Mouse (Mus musculus) heart, embryonic 10.5 days (tissue): ENCODE data around the gene Olfr437. TPM values are rescaled to one million over a fixed set of nuclear protein-coding genes. Genes with fewer than 3 reads are reported as not detected.
"Not testable (repeated sequence)": the region's sequence is repeated elsewhere in the genome, so short reads cannot be mapped to it uniquely, and the experiment has no call there.

ENCODE experiments used
- DNase-seq: peaks from one replicate; pipeline ENCODE4 v3.0.0-alpha.2; 2017; ENCODE audit warnings: low spot score
- H3K27ac ChIP-seq: fragments of 300-500 bp; sonication (generic); 2 replicates; pipeline ENCODE4 v1.5.1; 2016; ENCODE audit warnings: mild to moderate bottlenecking
- H3K27me3 ChIP-seq: fragments of 300-500 bp; sonication (generic); 2 replicates; pipeline ENCODE4 v1.6.1; 2016; ENCODE audit warnings: mild to moderate bottlenecking; ENCODE audit not compliant: poor library complexity, insufficient read depth, severe bottlenecking
- H3K36me3 ChIP-seq: fragments of 300-500 bp; sonication (generic); 2 replicates; pipeline ENCODE4 v1.6.1; 2016; ENCODE audit warnings: mild to moderate bottlenecking, moderate library complexity
- H3K4me1 ChIP-seq: fragments of 300-500 bp; sonication (generic); 2 replicates; pipeline ENCODE4 v1.6.1; 2016; ENCODE audit warnings: mild to moderate bottlenecking
- H3K4me3 ChIP-seq: fragments of 300-500 bp; sonication (generic); 2 replicates; pipeline ENCODE4 v1.5.1; 2016; ENCODE audit warnings: mild to moderate bottlenecking, moderate library complexity
- H3K9me3 ChIP-seq: fragments of 300-500 bp; sonication (generic); 2 replicates; pipeline ENCODE4 v1.6.1; 2016; ENCODE audit warnings: mild to moderate bottlenecking, moderate library complexity
- WGBS: fragments of 180-500 bp; shearing (Covaris S2); methylation state at CpG from one replicate; pipeline ENCODE4 v1.1.7; 2016; 5-methylcytosine and 5-hydroxymethylcytosine counted together
- polyA plus RNA-seq: library from polyadenylated mRNA; unstranded; fragments of >200 nt; fragmentation: Nextera tagmentation; extraction: Ambion mirVana; gene quantifications from 2 replicates; pipeline ENCODE4 v1.2.1, GENCODE M21; 2016

Gene Olfr437
- polyA plus RNA-seq, result not detected in 2 replicates

DNA sequence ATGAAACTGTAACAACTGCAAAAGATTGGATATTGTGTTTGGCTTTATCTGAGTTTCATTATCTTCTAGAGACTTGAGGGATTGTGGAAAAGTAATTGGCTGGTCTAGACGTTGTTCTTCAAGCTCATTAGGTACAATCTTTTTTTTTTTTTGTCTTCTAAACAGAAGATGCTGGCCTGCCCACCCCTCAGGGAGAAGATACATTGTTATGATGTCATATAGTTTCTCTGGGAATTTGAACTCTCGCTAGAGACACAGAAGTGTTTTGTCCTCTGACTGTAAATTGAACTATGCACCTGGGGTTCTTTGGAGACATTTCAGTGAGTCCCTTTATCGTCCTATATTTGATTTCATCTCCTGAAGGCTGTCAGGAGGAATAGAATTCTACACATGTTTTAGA, at the start of gene Olfr437:
Gene Olfr437 (plus strand): TSS at position 301 of the 400 bp plus-strand sequence.
- WGBS, result 69% methylated on average over 3 of the region's 3 CpGs
- Histone ChIP-seq H3K4me3 (no peak within 1 kb of the TSS), H3K27me3 (no peaks in the 10 kb centered on the region), H3K4me1 (no peaks in the 10 kb centered on the region), H3K27ac (no peak within 1 kb of the TSS), H3K9me3 (no peaks in the 10 kb centered on the region), H3K36me3 (no peaks in the 10 kb centered on the region)
- DNase-seq, result no peak

DNA sequence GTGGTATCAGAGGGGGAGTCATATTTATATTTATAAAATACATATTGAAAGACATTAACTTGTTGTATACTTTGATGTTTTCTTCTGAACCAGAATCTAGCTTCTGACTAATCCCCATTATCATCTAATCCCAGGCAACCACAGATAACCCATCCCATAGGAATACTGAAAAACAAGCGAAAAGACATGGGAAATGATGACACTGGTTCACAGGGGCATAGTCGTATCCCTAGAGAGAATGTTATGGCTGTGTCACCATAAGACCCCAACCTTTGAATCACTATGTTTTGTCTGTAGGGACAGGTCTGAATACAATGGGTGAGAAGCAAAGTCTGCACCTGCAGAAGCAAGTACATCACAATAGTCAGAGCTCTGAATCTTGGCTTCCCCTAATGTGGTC, 16.8 kb upstream of the Olfr437 start, which contains the start of gene Olfr237-ps1:
Gene Olfr237-ps1 (plus strand): TSS at position 301 of the 400 bp plus-strand sequence.
- not testable (repeated sequence) for H3K4me1 ChIP-seq, H3K27ac ChIP-seq, DNase-seq, H3K4me3 ChIP-seq, H3K9me3 ChIP-seq, H3K36me3 ChIP-seq, H3K27me3 ChIP-seq
- WGBS, result 77% methylated on average over 2 of the region's 2 CpGs

- Histone ChIP-seq H3K9me3 (no peaks in the 10 kb centered on the region), H3K4me3 (no peak overlapping the region), H3K36me3 (no peaks in the 10 kb centered on the region), H3K27ac (no peak overlapping the region), H3K27me3 (no peaks in the 10 kb centered on the region), H3K4me1 (no peaks in the 10 kb centered on the region)
- no peak for DNase-seq
- 60% methylated on average over 1 of the region's 1 CpGs for WGBS
Measured at GRCm38 (mm10) chr6:43159502-43159901, 3.6 kb upstream of the Olfr437 start.

- no peak for DNase-seq
- Histone ChIP-seq H3K27ac (no peak overlapping the region), H3K4me3 (no peak overlapping the region), H3K4me1 (no peaks in the 10 kb centered on the region), H3K9me3 (no peaks in the 10 kb centered on the region), H3K36me3 (no peaks in the 10 kb centered on the region), H3K27me3 (no peaks in the 10 kb centered on the region)
- 91% methylated on average over 4 of the region's 4 CpGs for WGBS
Measured at GRCm38 (mm10) chr6:43167246-43167645, 4.2 kb downstream of the Olfr437 start.

DNA sequence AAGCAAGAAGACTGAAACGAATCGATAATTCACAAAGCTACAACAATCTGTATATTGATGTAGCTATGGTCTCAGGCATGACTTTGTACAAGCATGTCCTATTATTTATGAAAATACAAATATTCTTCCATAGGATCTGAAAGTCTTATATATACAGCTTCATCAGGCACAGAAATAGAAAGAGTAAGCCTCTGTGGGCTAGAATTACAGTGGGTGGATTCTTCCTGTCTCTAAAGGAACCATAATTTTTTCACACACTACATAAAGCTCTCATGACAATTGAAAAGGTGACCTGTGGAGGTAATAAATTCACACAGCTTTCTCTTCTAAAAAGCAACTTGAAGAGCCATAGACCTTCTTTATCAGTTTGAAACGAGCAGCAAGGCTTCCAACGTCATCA, 8.8 kb downstream of the Olfr437 start, which contains the start of gene Olfr13:
Gene Olfr13 (plus strand): TSS at position 301 of the 400 bp plus-strand sequence.
- no peak for DNase-seq
- no peaks in the 10 kb centered on the region for H3K36me3 ChIP-seq
- H3K27me3 ChIP-seq, result no peaks in the 10 kb centered on the region
- H3K9me3 ChIP-seq, result no peaks in the 10 kb centered on the region
- no peak within 1 kb of the TSS for H3K27ac ChIP-seq
- no peaks in the 10 kb centered on the region for H3K4me1 ChIP-seq
- no peak within 1 kb of the TSS for H3K4me3 ChIP-seq
- 71% methylated on average over 4 of the region's 4 CpGs for WGBS

- Histone ChIP-seq H3K36me3 (no peaks in the 10 kb centered on the region), H3K27ac (no peak overlapping the region), H3K4me1 (no peaks in the 10 kb centered on the region), H3K4me3 (no peak overlapping the region), H3K27me3 (no peaks in the 10 kb centered on the region), H3K9me3 (no peaks in the 10 kb centered on the region)
- 84% methylated on average over 1 of the region's 1 CpGs for WGBS
- DNase-seq, result no peak
Measured at GRCm38 (mm10) chr6:43178129-43178528, 15.0 kb downstream of the Olfr437 start.

DNA sequence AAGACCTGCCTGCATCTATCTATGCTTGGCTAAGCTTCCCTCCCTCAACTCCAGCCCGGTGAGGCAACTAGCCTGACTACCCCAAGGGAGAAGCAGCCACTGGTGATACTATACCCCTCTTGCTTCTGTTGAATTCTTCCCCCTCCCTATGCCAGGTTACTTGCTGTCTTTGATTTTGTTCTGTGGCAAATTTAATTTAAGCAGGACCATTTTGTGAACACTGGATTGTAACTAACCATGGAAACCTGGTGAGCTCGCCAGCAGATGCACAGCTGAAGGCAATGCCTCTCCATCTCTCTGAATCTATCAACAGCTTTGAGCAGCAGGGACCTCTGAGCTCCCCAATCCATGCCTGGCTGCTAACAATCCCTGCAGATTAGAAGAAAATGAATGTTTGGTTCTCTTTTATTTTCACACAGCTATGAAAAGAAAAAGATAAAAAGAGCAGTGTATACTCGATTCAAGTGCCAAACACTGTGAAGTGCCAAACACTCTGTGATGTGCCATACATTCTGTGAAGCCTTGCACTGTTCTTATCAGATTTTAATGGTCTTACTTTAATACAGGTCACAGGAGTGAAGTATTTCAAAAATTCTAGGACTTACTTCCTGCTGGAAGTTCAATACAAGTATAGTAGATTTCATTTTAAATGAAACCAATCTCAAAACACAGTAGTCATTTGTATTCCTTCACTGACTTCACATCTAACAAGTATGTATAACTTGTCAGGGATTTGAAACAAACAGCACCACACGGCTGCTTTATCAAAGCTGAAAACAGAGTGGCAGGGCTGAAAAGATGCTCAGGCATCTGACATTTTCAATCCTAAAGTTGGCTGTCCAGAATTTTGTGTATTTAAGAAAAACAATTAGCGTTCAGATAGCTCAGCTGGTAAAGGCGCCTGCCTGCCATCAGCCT, 15.8 kb downstream of the Olfr437 start:
- H3K4me1 ChIP-seq, result no peaks in the 10 kb centered on the region
- no peaks in the 10 kb centered on the region for H3K9me3 ChIP-seq
- H3K4me3 ChIP-seq, result no peak overlapping the region
- H3K27ac ChIP-seq, result no peak overlapping the region
- no peaks in the 10 kb centered on the region for H3K36me3 ChIP-seq
- WGBS, result 64% methylated on average over 6 of the region's 6 CpGs
- H3K27me3 ChIP-seq, result no peaks in the 10 kb centered on the region
- no peak for DNase-seq

- no peaks in the 10 kb centered on the region for H3K4me1 ChIP-seq
- H3K4me3 ChIP-seq, result no peak overlapping the region
- no peaks in the 10 kb centered on the region for H3K9me3 ChIP-seq
- WGBS, result 86% methylated on average over 3 of the region's 3 CpGs
- no peaks in the 10 kb centered on the region for H3K27me3 ChIP-seq
- H3K36me3 ChIP-seq, result no peaks in the 10 kb centered on the region
- no peak overlapping the region for H3K27ac ChIP-seq
- DNase-seq, result no peak
Measured at GRCm38 (mm10) chr6:43190986-43191385, 27.9 kb downstream of the Olfr437 start.

DNA sequence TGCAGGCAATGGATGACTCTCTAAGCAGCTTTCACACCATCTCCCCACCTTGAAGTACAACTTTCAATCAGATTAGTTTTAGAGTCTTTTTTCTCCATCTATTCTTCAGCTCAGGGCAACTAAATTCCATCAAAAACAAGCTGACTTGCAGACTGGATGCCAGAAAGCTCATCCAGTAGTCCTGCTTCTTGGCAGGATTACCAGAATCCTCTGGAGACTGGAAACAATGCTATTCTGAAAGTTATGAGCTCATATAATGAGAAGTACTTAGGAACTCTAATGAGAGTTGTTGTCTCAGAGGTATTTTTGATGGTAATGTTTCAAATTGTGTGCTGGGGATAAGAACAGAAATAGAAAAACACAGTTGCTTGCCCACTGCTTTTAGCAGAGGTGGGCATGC, 33.7 kb downstream of the Olfr437 start, which contains the start of gene Olfr435:
Gene Olfr435 (plus strand): TSS at position 366 of the 400 bp plus-strand sequence.
- Histone ChIP-seq H3K27me3 (no peaks in the 10 kb centered on the region), H3K4me1 (no peaks in the 10 kb centered on the region), H3K36me3 (no peaks in the 10 kb centered on the region), H3K9me3 (no peaks in the 10 kb centered on the region), H3K4me3 (no peak within 1 kb of the TSS), H3K27ac (no peak within 1 kb of the TSS)
- DNase-seq, result no peak

DNA sequence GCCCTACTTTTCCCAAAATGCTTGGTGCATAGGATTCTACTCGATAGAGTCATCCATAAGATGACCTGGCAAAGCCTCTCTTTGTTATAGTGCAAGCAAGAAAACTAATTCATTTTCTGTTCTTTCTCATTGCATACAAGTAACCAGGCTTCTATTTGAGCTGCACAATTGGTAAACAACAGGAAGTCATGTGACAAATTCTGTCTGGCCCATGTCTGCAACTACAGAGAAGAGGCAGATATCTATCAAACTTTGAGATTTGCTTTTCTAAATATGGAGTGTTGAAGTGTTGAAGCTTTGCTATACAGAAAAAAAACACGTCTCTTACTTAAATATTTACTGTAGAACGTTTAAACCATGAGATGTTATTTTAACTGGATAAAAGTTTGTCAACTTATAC, 35.0 kb downstream of the Olfr437 start:
- 58% methylated on average over 3 of the region's 3 CpGs for WGBS
- Histone ChIP-seq H3K4me3 (no peak overlapping the region), H3K27me3 (no peaks in the 10 kb centered on the region), H3K4me1 (no peaks in the 10 kb centered on the region), H3K9me3 (no peaks in the 10 kb centered on the region), H3K27ac (no peak overlapping the region), H3K36me3 (no peaks in the 10 kb centered on the region)
- DNase-seq, result no peak

GRCm38 (mm10) chr6:43202786-43203185, 39.7 kb downstream of the Olfr437 start:
- Histone ChIP-seq H3K27ac (no peak overlapping the region), H3K36me3 (no peaks in the 10 kb centered on the region), H3K9me3 (no peaks in the 10 kb centered on the region), H3K4me3 (no peak overlapping the region), H3K27me3 (no peaks in the 10 kb centered on the region), H3K4me1 (no peaks in the 10 kb centered on the region)
- no peak for DNase-seq

- Histone ChIP-seq H3K27me3 (no peaks in the 10 kb centered on the region), H3K4me1 (no peaks in the 10 kb centered on the region), H3K9me3 (no peaks in the 10 kb centered on the region), H3K27ac (no peak overlapping the region), H3K36me3 (no peaks in the 10 kb centered on the region), H3K4me3 (no peak overlapping the region)
- WGBS, result 40% methylated on average over 2 of the region's 2 CpGs
- DNase-seq, result no peak
Measured at GRCm38 (mm10) chr6:43205355-43205754, 42.3 kb downstream of the Olfr437 start.

- H3K27ac ChIP-seq, H3K36me3 ChIP-seq, H3K9me3 ChIP-seq, H3K4me3 ChIP-seq, H3K4me1 ChIP-seq, H3K27me3 ChIP-seq, DNase-seq: not testable (repeated sequence)
Measured at GRCm38 (mm10) chr6:43212873-43213272, 49.8 kb downstream of the Olfr437 start, which contains the start of gene Olfr434. Olfr434 (plus strand) TSS chr6:43213021.
